Mouse (Mus musculus) adrenal gland (tissue): ENCODE results near the gene Tjp3.
"Not testable (repeated sequence)": the region's sequence is repeated elsewhere in the genome, so short reads cannot be mapped to it uniquely, and the experiment has no call there.

Experiments used
- intact Hi-C: fragments of 180-260 bp; cut with DNase I; formaldehyde crosslinking; loops from one replicate; pipeline ENCODE4 v1.15.1; 2025
- microRNA-seq, 2 experiments: library from miRNA; unstranded; fragments of <30 nt; microRNA quantifications; one replicate each; pipeline ENCODE4; 2019

Gene Tjp3

DNA sequence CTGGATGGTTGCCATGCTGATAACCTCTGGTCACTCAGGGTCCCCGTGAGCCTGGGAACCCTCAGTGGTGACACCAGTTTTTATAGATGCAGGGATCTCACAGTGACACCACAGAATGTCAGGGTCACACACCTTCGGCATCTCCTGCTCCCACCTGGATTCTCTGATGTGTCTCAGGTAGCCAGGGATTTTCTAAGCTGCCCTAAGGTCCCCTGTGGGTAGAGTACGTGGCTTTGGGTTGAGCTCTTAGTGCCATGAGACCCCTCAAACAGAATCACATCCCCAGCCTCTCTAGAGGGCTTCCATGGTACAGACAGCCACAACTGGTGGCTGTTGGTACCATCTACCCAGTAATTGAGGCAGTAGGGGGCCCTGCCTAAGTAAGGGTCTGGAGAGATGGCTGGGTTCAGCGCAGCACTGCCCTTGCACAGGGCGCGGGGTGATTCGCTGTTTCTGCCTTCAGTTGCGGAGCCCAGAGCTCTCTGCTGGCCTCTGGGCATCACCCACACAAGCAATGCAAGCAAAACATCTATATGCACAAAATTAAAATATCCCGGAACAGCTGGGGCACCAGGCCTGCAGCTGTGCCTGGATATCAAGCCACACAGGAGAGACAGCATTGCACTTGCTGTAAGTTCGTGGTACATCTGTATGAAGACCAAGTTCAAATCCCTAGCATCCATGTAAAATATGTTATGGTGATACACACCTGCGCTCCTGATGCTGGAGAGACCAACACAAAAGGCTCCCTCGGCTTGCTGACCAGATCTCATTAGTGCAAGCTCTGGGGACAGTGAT lies 54.7 kb downstream of the Tjp3 start:
- intact Hi-C loops: no loop called here

DNA sequence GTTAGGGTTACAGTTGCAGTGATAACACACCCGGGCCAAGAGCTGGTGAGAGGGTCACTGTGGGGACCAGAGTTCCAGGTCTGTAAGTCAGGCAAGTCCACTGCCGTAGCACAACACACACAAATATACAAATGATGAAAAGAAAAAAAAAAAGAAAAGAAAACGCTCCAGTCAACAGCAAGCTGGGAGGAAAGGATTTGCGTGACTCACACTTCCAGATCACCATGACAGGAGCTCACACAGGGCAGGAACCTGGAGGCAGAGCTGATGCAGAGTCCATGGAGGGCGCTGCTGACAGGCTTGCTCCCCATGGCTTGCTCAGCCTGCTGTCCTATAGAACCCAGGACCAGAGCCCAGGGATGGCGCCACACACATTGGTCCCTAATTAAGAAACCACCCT lies 57.2 kb downstream of the Tjp3 start:
- intact Hi-C loops: loop anchor here (5.0 kb wide), 1 partner anchor 37 kb away; no protein-coding TSS in a partner anchor

DNA sequence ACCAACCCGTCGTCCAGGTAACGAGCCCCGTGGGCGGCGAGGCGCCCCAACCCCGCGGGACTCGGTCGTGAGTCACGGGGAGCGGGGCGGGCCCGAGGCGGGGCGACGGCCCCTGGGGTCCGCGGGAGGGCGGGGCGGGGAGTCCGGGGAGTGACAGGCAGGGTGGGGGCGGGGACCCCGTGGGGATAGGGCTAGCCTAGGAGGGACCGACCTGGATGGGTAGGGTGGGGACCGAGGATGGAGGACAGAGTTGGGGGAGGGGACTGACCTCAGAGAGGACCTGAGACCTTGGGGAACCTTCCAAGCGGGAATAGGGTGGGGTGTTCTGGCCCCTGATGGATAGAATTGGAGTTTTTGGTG lies 58.2 kb downstream of the Tjp3 start:
- intact Hi-C loops: loop anchor here (5.0 kb wide), 1 partner anchor 36 kb away; no protein-coding TSS in a partner anchor

DNA sequence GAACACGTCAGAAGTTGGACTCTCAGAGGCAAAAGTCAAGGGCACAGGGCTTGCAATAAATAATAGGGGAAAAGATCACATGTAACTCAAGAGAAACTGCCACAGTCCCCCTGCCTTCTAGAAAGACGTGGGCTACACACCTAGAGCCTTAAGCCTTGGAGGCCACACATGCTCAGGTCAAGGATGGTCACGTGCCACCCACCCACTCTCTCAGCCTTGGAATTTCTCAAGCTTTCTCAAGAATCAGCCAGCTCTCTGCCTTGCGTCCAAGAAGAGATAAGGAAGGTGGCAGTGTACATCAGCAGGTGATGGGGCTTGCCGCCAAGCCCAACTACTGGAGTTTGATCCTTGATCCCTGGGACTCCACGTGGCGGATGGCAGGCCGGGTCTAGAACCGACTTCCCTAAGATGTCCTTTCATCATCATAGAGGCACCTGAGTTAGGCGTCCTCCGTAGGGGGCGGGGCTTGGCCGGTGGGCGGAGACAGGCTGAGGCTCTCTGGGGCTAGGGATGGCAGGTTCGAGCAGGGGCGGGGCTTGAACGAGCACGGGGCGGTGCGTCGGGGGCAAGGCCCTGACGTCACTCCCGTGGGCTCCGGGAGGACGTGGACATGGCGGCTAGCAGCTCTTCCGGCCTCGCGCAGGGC lies 58.7 kb downstream of the Tjp3 start, which contains the start of gene Zfr2:
TSS of gene Zfr2 (plus strand) at position 576 of the 646 bp plus-strand sequence.
- intact Hi-C loops: loop anchor here (5.0 kb wide), 1 partner anchor 35 kb away; no protein-coding TSS in a partner anchor

DNA sequence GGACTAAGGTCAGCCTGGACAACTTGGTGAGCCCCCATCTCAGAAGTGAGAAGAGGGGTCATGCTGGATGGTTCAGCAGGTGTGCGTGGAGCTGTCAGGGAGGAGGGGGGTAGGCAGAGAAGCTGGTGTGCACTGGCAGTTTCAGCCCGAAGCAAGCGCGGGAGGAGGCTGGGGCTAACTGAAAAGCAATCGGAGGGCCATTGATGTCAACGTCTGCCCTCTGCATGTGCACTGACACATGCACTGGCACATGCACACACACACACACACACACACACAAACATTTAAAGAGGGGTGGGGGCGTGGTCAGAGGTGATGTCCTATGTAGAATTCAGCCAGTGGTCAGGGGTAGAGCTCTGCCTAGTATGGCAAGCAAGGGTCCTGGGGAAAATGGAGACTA lies 59.9 kb downstream of the Tjp3 start:
- intact Hi-C loops: loop anchor here (5.0 kb wide), 1 partner anchor 34 kb away; no protein-coding TSS in a partner anchor

DNA sequence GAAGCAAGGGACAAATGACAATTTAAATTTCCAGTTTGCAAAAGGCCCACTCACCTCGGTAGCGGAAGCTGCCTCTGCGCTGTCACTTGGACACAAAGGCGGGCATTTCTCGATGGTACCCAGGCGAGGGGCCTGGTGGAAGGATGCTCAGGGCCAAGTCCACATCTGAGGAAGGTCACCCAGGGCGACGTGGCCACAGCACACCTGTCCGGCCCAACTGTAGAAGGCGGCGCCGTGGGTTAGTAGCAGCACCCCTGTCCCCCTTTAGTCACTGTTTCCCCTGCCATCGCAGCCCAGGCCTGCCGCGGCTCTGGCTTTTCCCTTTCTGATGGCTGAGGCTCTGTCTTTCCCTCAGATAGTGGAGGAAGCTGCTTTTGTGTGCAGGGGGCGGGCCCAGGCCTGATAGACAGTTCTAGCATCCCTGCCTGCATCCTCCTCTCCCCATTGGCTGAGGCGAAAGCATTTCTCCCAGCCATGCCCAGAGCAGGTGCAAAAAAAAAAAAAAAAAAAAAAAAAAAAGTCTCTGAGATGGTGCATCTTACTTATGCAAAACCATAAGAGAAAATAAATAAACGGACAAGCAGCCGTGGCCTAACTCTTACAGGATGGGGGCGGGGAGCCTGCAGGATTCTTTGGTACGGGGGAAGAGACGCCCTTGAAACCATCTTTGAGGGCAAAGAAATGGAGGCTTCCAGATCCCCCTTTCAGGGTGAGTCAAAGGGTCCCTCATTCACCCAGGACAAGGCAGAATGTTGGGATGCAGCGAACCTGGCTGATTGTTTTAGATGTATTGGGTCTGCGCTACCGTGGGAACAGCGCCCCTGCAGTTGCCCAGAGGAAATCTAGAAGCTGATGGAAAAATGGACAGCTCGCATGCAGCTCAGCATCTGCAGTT lies 60.7 kb downstream of the Tjp3 start, which contains the start of gene Atcay:
TSS of gene Atcay (minus strand) at position 396 of the 895 bp plus-strand sequence.
- intact Hi-C loops: loop anchor here (5.0 kb wide), 1 partner anchor 33 kb away; no protein-coding TSS in a partner anchor

DNA sequence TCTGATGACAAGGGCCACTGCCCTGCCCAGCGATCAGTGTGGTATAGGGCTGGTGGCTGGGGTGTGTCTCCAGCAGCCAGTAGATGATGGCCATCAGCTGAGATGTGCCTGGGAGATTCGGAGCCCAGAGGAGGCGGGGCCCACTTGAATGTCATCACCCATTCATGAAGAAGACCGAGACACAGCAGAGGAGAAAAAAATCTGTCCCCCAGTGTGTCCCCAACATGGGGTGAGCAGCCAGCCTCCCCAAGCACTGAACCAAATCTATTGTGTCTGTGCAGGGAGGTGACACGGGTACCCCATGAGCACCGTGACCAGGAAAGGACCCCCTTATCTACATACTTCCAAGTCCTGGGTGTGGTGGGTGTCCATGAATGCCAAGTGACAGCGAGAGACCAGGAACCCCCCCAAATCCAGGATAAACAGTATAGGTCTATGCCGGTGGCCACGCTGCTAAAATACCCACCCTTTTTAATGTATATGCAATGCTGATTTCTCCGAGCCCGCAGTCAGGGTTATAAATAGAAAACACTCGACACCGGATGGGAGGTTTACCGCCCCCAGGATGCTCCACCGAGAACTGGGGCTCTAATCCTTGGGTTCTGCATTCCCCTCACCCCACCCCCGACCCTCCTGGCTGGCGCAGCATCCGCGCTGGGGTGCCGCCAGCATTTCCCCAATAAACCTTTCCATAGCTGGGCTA lies 61.5 kb downstream of the Tjp3 start:
- intact Hi-C loops: loop anchor here (5.0 kb wide), 1 partner anchor 33 kb away; no protein-coding TSS in a partner anchor

DNA sequence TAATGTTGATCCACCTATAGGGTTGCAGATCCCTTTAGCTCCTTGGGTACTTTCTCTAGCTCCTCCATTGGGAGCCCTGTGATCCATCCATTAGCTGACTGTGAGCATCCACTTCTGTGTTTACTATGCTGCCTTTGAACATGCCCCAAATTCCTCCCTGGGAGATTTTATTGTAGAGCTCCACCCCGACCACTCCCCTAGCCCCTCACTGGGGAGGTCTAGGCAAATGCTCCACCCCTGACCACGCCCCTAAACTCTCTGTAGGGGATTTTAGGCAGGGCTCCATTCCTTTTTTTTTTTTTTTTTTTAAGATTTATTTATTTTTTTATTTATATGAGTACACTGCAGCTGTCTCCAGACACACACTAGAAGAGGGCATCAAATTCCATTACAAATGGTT lies 67.7 kb downstream of the Tjp3 start:
- intact Hi-C loops: not testable (repeated sequence)

Small RNA genes within 50 kb of the gene (microRNA-seq; reads per million reads assigned to microRNA genes)
- 8.0 to 13.6 reads per million in 2 experiments for gene Mir3057
